In genomic region chr2:170873382-170873781, GRCm38 (mm10) we compare ENCODE assay signal across 8 mouse cellular contexts.
A peak's percentile ranks its signal among the peaks of the same experiment; 100 is the strongest.
DNase-seq lines count a peak whose midpoint lies in the region; TF ChIP-seq lines count a peak whose summit lies in the region.
"Had no signal": no experiment of that assay in that cellular context is flagged by ENCODE, and none has a peak within 500 bp of the region (broad histone marks: within the 10 kb centered on the region; RNA-seq: fewer than 3 reads in every experiment).

No protein-coding gene starts in this region.

- H3K27ac ChIP-seq in ES-E14 (ENCODE audit: insufficient read depth, low read depth, low read length, poor library complexity, severe bottlenecking) = no peak overlapping the region
- H3K27ac ChIP-seq: limb, embryonic 13.5 days had no signal

- peaks cover 0 to 4% of the 10 kb centered on the region in 2 experiments; a peak in 1 of 4 replicates for H3K4me1 ChIP-seq in ES-E14 (ENCODE audit: control insufficient read depth in 2 of 2, insufficient read depth in 2 of 2, low read length in 2 of 2, poor library complexity in 1 of 2)
- H3K4me1 ChIP-seq: limb, embryonic 13.5 days had no signal

- H3K27me3 ChIP-seq in splenic B cell, adult 2 months (ENCODE audit: control insufficient read depth, insufficient read depth, low read length, poor library complexity, severe bottlenecking) = no peaks in the 10 kb centered on the region

- in situ Hi-C loops in ES-E14 (cut with MboI; ENCODE audit: low sequenced_read_pairs in 2 of 2, unreplicated experiment in 2 of 2) = loop anchor here (10.0 to 25.0 kb wide), 3 partner anchors 186 to 361 kb away; partner anchors contain the start of gene 4930470P17Rik (in 1 of the 2)

- H3K36me3 ChIP-seq in ES-E14 (ENCODE audit: control insufficient read depth, insufficient read depth, low read length, poor library complexity, severe bottlenecking) = no peaks in the 10 kb centered on the region
- H3K36me3 ChIP-seq in splenic B cell, adult 2 months (ENCODE audit: control insufficient read depth, insufficient read depth, low read length, poor library complexity, severe bottlenecking) = no peaks in the 10 kb centered on the region
- H3K36me3 ChIP-seq: limb, embryonic 13.5 days had no signal

- H3K9me3 ChIP-seq in ES-E14 (ENCODE audit: control insufficient read depth, insufficient read depth, low read depth, low read length) = no peaks in the 10 kb centered on the region
- H3K9me3 ChIP-seq: limb, embryonic 13.5 days had no signal

- H3K4me3 ChIP-seq in ES-E14 (ENCODE audit: insufficient read depth in 1 of 2, low read depth in 1 of 2, low read length in 2 of 2, poor library complexity in 1 of 2, severe bottlenecking in 1 of 2) = no peak overlapping the region
- H3K4me3 ChIP-seq: limb, embryonic 13.5 days had no signal

- H3K9ac ChIP-seq in ES-E14 (ENCODE audit: insufficient read depth, low read depth, low read length, poor library complexity, severe bottlenecking) = no peak overlapping the region
- H3K9ac ChIP-seq: limb, embryonic 13.5 days had no signal

- DNase-seq in ES-E14 (ENCODE audit: low read depth, low spot score) (peak; percentile 59), adipocyte (ENCODE audit: low spot score) (peak; percentile 76)
- peak; percentile 79 to 87 for DNase-seq in cerebellum, postnatal 36 days
- peak; percentile 63 for DNase-seq in gastrocnemius, postnatal 14 days
- peak; percentile 76 for DNase-seq in layer of hippocampus, adult 9-10 months (ENCODE audit: low spot score)
- DNase-seq in lung, postnatal 36 days = peak; percentile 74
- peak; percentile 46 for DNase-seq in splenic B cell, adult 2 months (ENCODE audit: low read depth, low spot score)

- intact Hi-C loops in gastrocnemius, postnatal 14 days (cut with DNase I; ENCODE audit: low total_unique reads) = loop anchor here (5.0 to 10.0 kb wide), 2 partner anchors 269 to 351 kb away; partner anchors contain the start of gene 4930470P17Rik

TF ChIP-seq in ES-E14, 5 proteins besides CTCF, POLR2A, EP300 and RAD21:
- TF ChIP-seq MAFK (IDR thresholded peaks at IDR 0.05; ENCODE audit: insufficient read depth, low read depth, low read length) (no peak), ZNF384 (IDR thresholded peaks at IDR 0.05; ENCODE audit: low read depth, low read length) (no peak), ZC3H11A (IDR thresholded peaks at IDR 0.05; ENCODE audit: borderline replicate concordance, low read depth, low read length) (peak; percentile 86)
TF ChIP-seq in ES-E14: peak in this region for 1.
